Mouse (Mus musculus): Measurements from ENCODE around the gene Oprm1. TPM values are rescaled to one million over a fixed set of nuclear protein-coding genes. Genes with fewer than 3 reads are reported as not detected.
A peak's percentile ranks its signal among the peaks of the same experiment; 100 is the strongest.

The Oprm1 gene
- total RNA-seq, 2 experiments from 2014 or later = not detected

DNA sequence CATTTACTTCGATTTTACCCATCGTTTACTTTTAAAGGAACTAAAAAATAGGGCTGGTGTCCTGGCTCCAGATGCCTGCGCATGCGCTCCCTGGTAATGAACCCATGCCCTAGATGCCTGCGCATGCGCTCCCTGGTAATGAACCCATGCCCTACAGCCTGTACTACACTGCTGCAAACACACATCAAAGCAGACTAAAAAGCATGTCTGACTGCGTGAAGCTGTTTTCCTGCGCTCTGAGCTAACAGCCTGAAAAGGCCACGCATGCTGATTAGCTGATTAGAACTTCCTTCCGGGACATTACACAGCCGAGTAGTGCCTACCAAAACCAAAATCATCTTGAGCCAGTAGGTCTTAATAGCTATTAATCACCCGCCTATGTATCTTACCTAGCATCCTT, 277.2 kb downstream of the Oprm1 start:
- no peak for DNase-seq
- intact Hi-C loops (cut with DNase I) = no loop called here

DNA sequence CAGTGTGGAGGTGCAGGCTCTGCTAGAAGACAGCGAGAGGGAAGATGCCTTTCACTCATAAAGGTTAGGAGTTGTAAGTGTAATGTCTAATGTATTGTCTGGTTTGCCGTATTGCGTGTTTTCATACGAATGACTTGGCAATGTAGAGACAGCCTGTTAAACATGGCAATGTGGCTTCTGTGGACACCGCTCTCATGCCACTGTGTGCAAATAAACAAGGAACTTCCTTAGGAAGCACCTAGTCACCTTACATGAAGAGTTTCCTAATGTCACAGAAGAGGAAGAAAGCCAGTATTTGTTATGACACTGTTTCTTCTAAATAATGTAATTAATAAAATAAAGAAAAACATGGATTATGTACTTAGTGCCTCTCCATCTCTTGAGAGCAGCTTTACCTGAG, 278.9 kb downstream of the Oprm1 start:
- intact Hi-C loops (cut with DNase I) = no loop called here

DNA sequence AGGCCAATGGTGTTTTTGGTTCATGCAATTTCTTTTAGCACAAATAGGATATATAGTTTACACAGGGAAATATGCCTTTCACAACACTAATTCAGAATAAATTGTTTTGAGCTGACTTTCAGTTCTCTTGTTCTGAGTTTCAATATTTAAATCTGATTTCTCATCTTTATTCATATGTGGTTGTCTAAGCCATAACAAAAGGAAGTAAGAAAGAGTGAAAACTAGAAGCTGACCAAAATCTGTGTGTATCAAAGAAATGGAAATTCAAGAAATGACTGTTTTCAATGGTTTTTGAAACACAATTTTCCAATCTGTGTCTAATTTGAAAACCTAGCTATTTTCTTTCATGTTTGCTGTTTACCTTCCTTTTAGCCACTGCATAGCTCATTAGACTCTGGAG, 282.7 kb downstream of the Oprm1 start:
- no peak for DNase-seq
- intact Hi-C loops (cut with DNase I) = no loop called here

More for the DNA sequence above, 278.9 kb downstream of the Oprm1 start:
- no peak for DNase-seq

DNA sequence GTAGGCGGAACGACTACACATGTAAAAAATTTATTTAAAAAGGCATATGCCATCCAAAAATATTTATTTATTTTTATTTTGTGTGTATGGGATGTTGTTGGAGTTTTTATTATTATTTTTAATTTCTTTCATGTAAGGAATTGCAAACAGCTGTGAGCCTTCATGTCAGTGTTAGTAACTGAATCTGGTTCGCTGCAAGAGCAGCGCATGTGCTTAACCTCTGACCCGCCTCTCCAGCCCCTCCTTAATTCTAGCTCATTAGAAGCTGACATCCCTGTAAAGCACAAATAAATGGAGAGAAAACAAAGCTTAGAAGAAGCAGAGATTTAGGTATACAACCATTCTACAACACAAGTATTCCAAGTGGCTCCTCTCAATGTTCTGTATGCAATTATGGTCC, 285.6 kb downstream of the Oprm1 start:
- DNase-seq = no peak
- intact Hi-C loops (cut with DNase I) = no loop called here

DNA sequence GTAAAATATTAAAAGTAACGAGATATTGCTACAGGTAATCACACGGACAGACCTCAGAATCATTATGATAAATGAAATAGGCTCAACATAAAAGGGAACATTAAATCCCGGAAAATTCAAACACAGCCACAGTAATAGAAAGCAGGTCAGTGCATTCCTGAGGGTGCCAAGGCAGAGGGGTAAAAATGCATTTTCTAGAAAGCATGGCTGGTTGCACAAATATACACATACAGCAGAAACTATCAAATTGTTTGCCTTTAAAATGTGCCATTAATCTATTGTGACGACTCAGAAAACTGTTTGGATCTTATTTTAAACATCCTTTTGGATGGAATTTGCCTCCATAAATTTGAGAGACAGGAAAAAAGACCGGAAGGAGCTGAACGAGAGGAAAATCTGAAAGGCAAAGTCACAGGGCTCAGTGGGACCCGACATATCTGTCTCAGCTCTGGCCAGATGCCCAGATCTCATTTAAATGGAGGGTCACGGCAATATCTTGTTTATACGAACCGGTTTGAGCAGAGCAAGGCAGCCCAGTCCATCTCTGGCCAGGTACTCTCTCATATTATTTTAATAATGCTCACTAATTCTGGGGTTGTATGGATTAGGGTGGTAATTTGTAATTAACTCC, 289.1 kb downstream of the Oprm1 start:
- DNase-seq = no peak
- intact Hi-C loops (cut with DNase I) = no loop called here

DNA sequence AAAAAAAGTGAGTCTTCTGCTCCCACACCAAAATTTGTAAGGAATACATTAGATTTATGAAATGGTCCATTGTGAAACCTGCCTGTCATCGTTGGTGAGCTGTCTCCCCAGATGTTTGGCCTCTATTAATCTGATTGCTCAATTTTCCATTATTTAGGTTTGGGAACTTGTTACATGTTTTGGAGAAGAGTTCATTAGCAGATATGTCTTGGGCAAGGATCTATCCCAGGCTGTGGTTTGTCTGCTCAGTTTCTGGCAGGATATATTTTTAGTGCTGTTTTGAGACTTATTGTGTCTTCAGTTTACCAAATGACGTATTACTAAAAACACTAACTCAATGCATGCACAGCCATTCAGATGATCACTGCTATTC, 289.6 kb downstream of the Oprm1 start:
- DNase-seq = no peak
- intact Hi-C loops (cut with DNase I) = no loop called here

DNA sequence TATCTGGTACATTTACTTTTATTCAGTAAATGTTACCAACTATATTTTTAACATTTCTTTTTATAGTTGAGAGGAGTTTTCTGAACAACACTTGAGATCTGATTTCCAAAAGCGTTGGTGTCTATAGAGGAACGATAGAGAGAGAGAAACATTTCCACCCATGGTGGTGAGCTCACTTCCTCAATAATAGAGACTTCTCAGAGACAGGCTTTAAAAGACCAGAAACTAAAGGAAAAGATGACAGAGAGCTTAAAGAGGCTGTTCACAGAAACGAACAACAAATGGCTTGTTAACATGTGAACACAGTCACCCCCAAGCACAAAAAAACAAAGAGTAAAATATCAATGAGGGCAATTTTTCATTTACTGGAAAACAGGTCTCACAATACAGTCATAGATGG, 291.6 kb downstream of the Oprm1 start:
- intact Hi-C loops (cut with DNase I) = no loop called here
- no peak for DNase-seq

DNA sequence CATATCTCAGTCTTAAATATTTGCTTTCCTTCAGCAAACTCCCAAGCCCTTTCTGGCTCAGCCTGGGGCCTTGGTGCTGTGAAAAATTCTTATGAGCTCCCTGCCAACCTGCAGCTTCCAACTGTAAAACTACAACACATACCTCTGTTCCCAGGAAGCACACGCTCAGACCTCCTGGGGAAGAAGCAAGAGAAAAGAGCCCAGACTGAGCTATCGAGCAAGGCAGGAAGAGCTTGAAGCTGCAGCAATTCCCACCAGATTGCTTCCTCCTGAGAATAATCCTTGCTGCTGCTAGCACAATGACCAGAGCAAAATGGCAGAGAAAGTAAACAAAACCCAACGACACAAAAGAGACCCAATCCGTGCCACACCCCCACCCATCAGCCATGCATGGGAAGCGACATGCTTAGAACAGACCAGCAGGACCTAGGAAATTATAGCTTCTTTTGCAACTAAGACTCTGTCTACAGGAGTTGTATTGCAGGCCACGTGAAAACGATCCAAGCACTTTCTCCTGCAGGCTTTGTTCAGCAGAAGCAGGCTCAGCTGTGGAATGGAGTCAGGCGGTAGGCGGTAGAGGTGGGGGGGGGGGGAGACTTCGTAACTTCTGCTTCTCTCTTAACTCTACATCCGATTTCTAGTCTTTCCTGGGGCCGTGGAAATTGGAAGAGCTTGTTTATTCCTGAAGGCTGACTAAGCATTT, 294.2 kb downstream of the Oprm1 start, which contains the start of gene Ipcef1:
Ipcef1 (minus strand) TSS at position 164 of the 703 bp plus-strand sequence.
- no peak for DNase-seq
- intact Hi-C loops (cut with DNase I) = no loop called here

DNA sequence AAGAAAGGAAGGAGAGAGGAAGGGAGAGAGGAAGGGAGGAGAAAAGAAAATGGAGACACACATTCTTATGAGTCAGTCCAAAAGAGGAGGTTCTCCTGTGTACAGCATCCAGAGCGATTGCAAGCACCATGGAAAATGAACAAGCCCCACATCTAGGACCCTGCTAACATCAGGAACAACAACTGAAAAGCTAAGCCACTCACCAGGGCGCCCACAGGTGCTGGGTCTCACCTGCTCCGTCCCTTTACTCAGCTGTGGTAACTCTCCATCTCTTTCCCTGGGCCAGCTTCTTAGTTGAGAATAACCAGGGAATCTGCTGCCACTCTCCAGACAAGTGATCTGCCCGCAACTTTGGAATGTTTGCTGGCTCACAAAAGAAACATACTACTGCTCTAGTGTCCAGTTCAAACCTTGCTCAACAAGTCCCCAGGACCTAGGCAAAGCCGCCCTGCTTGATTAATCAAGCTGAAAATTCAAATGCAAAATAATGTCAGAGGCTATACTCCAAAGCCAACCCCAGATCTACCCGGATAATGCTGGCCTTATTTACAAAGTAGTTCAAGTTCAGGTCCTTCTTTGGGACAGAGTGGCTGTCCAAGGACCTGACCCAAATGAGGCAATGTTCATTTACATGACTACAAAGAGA, 296.4 kb downstream of the Oprm1 start:
- no peak for DNase-seq
- intact Hi-C loops (cut with DNase I) = no loop called here

DNA sequence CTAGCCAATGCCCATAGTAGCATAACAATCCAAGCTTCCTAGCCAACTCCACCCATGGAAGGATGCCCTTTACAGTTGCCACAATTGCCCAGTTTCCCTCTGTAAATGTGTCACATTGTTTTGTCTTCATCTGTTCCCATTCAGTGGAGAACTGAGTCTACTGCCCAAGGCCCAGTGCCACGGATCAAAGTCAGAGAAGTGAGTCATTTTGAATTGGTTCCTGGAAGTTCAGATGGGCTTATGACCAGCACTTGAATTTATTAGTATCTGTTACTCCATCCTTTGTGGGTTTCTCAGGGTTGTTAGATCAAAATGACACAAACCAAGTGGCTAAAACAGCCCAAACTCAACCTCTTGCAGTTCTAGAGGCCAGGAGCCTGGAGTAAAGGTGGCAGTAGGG, 299.2 kb downstream of the Oprm1 start:
- no peak for DNase-seq
- intact Hi-C loops (cut with DNase I) = no loop called here

DNA sequence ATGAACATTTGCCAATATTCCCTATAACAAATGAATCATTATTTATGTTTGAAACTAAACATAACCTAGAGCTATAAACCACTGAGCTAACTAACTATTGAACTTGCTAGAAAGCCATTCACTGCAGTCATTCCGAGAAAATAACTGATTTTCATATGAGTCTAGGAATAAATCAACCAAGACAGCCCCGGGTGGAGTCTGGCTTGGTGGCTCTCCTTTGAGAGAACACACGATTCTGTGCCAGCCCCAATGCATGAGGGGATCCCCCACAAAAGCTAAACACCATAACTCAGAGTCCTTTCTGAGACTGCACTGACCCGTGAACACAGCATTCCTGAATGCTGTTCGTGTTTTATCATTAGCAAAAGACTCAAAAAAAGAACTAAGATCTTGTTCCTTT, 302.0 kb downstream of the Oprm1 start:
- intact Hi-C loops (cut with DNase I) = no loop called here
- DNase-seq = no peak

DNA sequence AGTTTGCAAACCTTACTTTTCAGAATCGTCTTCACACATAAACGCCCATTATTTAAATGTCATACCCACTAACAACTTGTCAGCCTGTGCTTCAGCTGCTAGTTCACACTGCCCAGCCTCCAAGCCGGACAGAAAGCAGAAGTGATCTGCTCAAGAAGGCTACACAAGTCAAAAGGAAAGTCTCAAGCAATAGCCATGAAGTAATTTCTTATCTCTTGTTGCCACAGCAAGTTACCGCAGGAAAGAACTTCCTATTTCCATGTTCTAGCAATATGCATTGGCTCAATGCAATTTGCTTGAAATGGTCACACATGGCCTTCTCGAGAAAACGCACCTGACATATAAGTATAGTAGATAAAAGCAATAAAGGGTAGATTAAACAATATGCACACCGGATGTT, 304.7 kb downstream of the Oprm1 start:
- no peak for DNase-seq
- intact Hi-C loops (cut with DNase I) = no loop called here

DNA sequence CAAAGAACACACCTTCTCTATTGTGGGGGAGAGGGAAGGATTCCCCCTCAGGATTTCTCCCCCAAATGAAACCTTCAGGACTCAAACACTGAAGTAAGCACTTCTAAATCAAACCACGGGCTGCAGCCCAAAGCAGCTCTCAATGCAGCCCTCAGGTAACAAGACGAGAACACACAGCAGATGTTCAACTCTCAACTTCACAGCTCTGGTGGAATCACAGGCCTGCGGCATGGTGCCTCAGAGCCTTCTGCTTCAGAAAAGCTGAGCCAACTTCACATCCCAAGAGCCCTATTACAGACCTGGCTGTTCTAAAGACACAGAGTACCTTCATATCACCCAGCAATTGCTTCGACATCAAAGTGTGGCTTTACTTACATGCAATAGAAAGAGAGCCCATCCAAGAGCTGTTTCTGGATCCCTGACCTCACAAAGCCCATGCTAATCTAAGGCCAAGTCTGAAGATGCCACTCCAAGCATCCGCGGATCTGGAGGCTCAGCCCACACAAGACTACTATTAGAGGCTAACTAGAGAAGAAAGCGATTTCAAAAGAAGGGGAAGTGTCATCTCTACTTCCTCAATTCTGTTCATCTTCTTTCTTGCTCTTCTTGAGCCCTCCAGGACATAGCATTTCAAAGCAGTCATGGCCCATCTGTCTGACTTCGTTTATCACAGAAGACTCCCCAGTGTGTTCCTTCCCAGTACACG, 305.6 kb downstream of the Oprm1 start:
- DNase-seq = no peak
- intact Hi-C loops (cut with DNase I) = no loop called here

DNA sequence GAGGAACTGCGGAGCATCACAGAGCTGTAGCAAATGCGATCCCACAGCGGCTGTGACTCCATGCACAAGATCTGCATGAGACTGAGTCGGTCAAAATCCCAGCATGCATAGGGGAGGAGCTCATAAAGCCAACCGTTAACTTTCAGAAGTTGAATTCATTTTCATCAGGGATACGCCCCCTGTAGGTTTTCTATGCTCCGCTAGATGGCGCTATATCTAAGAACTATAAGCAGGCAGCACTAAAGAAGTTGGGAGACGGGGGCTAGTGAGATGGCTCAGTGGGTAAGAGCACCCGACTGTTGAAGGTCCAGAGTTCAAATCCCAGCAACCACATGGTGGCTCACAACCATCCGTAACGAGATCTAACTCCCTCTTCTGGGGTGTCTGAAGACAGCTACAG, 310.3 kb downstream of the Oprm1 start:
- intact Hi-C loops (cut with DNase I) = no loop called here
- DNase-seq = no peak

DNA sequence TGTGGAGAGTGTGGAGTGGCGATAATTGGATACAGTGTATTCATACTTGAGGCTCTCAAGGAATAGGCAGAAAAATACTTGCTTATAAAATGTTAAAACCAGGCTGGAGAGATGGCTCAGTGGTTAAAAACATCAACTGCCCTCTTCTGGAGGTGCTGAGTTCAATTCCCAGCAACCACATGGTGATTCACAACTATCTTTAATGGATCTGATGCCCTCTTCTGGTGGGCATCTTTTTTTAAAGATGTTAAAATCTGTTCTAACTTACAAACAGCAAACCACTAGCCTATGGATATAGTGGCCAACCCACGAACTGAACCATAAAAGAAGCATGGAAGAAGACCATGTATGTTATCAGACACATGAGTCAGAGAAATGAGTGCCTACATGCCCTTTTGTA, 310.8 kb downstream of the Oprm1 start:
- no peak for DNase-seq

DNA sequence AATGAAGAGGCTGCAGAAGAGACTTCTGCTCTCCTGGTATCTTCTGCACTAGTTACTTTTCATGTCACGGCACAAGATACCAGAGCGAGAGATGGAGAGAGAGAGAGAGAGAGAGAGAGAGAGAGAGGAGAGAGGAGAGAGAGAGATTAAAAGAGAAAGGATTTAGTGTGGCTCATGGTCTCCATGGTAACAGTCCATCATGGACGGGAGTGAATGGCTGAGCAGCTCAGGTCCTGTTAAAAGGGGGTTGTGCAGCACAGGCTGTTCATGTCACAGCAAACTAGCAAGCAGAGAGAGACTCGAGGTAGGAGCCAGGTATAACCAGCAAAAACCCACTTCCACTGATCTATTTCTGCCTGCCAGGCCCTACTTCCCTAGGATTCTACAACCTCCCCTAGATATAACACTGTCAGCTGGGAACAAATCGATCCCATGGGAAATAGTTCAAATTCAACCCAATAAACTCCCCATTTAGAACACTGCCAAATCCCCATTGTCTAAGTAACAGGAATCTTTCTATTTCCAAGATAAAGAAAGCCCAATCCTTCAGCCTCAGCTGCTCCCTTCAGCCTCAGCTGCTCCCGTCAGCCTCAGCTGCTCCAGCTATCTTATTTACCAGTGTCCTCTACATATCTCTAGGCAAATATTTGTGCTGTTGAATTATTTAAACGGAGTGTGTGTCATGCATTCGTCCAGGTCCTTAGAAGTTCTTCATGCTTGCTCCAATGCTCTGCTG, 312.0 kb downstream of the Oprm1 start:
- DNase-seq = no peak

More for the DNA sequence above, 310.8 kb downstream of the Oprm1 start:
- intact Hi-C loops (cut with DNase I) = no loop called here

DNA sequence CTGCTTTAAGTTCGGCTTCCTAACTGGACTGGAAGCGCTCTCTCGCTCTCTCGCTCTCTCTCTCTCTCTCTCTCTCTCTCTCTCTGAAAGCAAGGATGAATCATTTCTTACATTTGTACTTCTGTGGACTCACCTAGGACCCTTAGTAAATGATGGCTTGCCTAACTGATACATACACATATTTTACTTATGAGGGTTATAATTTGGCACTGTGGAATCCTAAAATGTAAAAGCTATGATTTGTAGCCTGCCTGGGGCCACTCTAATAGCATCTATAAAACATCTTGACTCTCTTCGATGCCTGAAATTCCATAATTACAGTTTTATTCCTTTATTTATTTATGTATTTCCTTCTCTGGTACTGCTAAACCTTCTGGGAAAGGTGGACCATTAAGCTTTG, 312.6 kb downstream of the Oprm1 start:
- DNase-seq = no peak
- intact Hi-C loops (cut with DNase I) = no loop called here

More for the DNA sequence above, 312.0 kb downstream of the Oprm1 start:
- intact Hi-C loops (cut with DNase I) = no loop called here

DNA sequence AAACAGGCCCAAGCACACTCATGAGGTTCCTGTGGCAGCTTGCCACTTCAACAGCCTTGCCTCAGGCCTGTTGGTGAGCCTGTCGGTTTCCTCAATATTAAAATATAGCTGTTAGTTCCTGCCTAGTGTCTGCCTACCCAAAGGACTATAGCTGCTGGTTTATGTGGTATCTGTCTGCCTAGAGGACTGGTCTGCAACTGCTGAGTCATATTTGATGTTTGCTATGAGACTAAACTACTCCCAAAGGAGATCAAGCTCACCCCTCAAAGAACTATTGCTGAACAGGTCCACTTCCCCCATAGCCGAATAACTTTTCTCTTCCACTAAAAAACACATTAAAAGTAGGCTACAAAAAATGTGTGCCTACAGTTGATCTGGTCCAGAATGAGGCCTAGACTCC, 315.9 kb downstream of the Oprm1 start:
- DNase-seq = no peak
- intact Hi-C loops (cut with DNase I) = no loop called here

DNA sequence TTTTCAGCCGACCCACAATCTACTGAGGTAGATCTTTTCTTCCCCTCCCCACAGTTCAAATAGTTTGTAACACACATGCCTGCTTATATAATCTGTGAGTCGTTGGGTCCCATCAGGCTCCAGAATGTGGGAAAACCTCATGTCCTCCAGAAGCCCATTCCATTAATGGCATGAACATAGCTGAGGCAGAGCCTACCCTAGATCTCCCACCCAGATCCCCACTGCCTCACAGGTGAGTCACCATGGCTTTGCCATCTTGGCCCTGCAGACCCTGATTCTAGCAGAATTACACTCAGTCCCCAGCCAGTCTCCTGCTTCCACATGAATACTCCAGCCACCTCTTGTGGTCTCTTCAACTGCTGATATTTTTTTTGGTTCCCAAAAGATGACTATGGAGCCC, 317.4 kb downstream of the Oprm1 start:
- intact Hi-C loops (cut with DNase I) = loop anchor here (5.0 kb wide), 1 partner anchor 188 kb away; no protein-coding TSS in a partner anchor
- no peak for DNase-seq

DNA sequence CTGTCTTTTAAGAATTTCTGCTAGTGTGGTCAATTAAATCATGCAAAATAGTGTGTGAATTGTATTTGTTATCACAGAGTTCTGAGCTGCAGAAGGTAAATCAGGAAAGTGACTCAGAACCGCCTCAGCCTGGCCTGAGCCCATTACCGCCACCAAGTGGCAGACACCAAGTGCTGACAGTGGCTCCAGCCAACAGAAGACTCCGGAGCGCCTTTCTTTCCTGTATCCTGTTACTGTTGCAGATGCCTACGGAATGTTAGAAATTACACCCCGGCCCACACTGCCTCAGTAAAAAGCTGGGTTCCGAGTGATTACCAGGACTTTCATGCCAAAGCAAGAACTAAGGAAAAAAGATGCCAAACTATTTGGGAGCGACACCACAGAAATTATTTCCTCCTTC, 317.9 kb downstream of the Oprm1 start:
- intact Hi-C loops (cut with DNase I) = loop anchor here (5.0 kb wide), 1 partner anchor 189 kb away; no protein-coding TSS in a partner anchor
- peak; percentile 57 for DNase-seq

All from gastrocnemius, postnatal 36 days (tissue).